Mouse (Mus musculus) neural tube, embryonic 13.5 days (tissue): ENCODE measurements around the gene Apbb2. TPM values are rescaled to one million over a fixed set of nuclear protein-coding genes. Genes with fewer than 3 reads are reported as not detected.

Experiments used
- ATAC-seq: fragments of 200-750 bp; cut with Nextera tagmentation; 2 replicates; pipeline ENCODE4 v1.8.0; 2017; ENCODE audit warnings: low read depth, mild to moderate bottlenecking, moderate TSS enrichment, moderate library complexity
- H3K27ac ChIP-seq: fragments of 300-500 bp; sonication (generic); replicated peaks from 2 replicates; pipeline ENCODE4 v1.5.1; 2015; ENCODE audit warnings: moderate library complexity, mild to moderate bottlenecking, inconsistent platforms
- H3K27me3 ChIP-seq: fragments of 300-500 bp; sonication (generic); 2 replicates; pipeline ENCODE4 v1.6.1; 2015; ENCODE audit warnings: mild to moderate bottlenecking, inconsistent platforms
- H3K36me3 ChIP-seq: fragments of 300-500 bp; sonication (generic); 2 replicates; pipeline ENCODE4 v1.6.1; 2015; ENCODE audit warnings: mild to moderate bottlenecking, inconsistent platforms
- H3K4me1 ChIP-seq: fragments of 300-500 bp; sonication (generic); replicated peaks from 2 replicates; pipeline ENCODE4 v1.6.1; 2015; ENCODE audit warnings: inconsistent platforms
- H3K4me2 ChIP-seq: fragments of 300-500 bp; sonication (generic); 2 replicates; pipeline ENCODE4 v1.6.1; 2015; ENCODE audit warnings: inconsistent platforms, mild to moderate bottlenecking, moderate library complexity
- H3K4me3 ChIP-seq: fragments of 300-500 bp; sonication (generic); 2 replicates; pipeline ENCODE4 v1.5.1; 2015; ENCODE audit warnings: mild to moderate bottlenecking, inconsistent platforms
- H3K9ac ChIP-seq: fragments of 300-500 bp; sonication (generic); 2 replicates; pipeline ENCODE4 v1.6.1; 2015; ENCODE audit warnings: moderate library complexity, mild to moderate bottlenecking, inconsistent platforms
- H3K9me3 ChIP-seq: fragments of 300-500 bp; sonication (generic); 2 replicates; pipeline ENCODE4 v1.6.1; 2016; ENCODE audit warnings: inconsistent platforms
- WGBS: fragments of 180-500 bp; shearing (Covaris S2); methylation state at CpG from one replicate; pipeline ENCODE4 v1.1.7; 2015; 5-methylcytosine and 5-hydroxymethylcytosine counted together
- polyA plus RNA-seq: library from polyadenylated mRNA; unstranded; fragments of >200 nt; fragmentation: Nextera tagmentation; extraction: Ambion mirVana; gene quantifications from 2 replicates; pipeline ENCODE4 v1.2.1, GENCODE M21; 2015

Gene Apbb2
- polyA plus RNA-seq, 1 experiment from 2014 or later, result 108 TPM

- WGBS, result 69% methylated on average over 6 of the region's 6 CpGs
- peaks cover 17% of the 10 kb centered on the region for H3K4me1 ChIP-seq
- H3K36me3 ChIP-seq, result peaks cover 4% of the 10 kb centered on the region; the same call in 1 of the 2 replicates
- no peaks in the 10 kb centered on the region for H3K27me3 ChIP-seq
- H3K9ac ChIP-seq, result no peak overlapping the region
- no peak overlapping the region for H3K4me3 ChIP-seq
- H3K27ac ChIP-seq, result peak overlapping the region; percentile 68
- 0 out of 2 replicates have a peak, but pooled peaks have one; percentile 19 for ATAC-seq
- no peaks in the 10 kb centered on the region for H3K9me3 ChIP-seq
- H3K4me2 ChIP-seq, result peak overlapping the region; percentile 15
These were observed 299.2 kb downstream of the Apbb2 start for GRCm38 (mm10) chr5:66319341-66319740.

- Histone ChIP-seq H3K4me3 (no peak overlapping the region), H3K36me3 (peaks cover 20% of the 10 kb centered on the region), H3K27ac (no peak overlapping the region), H3K9ac (no peak overlapping the region), H3K27me3 (no peaks in the 10 kb centered on the region), H3K4me1 (peaks cover 14% of the 10 kb centered on the region), H3K9me3 (no peaks in the 10 kb centered on the region), H3K4me2 (no peak overlapping the region)
- 91% methylated on average over 5 of the region's 5 CpGs for WGBS
- no peak for ATAC-seq
These were observed 302.8 kb downstream of the Apbb2 start for GRCm38 (mm10) chr5:66315791-66316190.

- H3K36me3 ChIP-seq, result peaks cover 57% of the 10 kb centered on the region
- no peak overlapping the region for H3K4me2 ChIP-seq
- H3K9me3 ChIP-seq, result no peaks in the 10 kb centered on the region
- H3K4me1 ChIP-seq, result 0 out of 2 replicates have a peak, but pooled peaks cover under 1% of the 10 kb centered on the region
- H3K9ac ChIP-seq, result no peak overlapping the region
- no peaks in the 10 kb centered on the region for H3K27me3 ChIP-seq
- ATAC-seq, result no peak
- H3K4me3 ChIP-seq, result no peak overlapping the region
- 87% methylated on average over 11 of the region's 11 CpGs for WGBS
- no peak overlapping the region for H3K27ac ChIP-seq
These were observed 307.8 kb downstream of the Apbb2 start for GRCm38 (mm10) chr5:66310806-66311205.

- Histone ChIP-seq H3K36me3 (peaks cover 62% of the 10 kb centered on the region), H3K27me3 (no peaks in the 10 kb centered on the region)
- WGBS, result 65% methylated on average over 9 of the region's 9 CpGs
These were observed 308.3 kb downstream of the Apbb2 start for GRCm38 (mm10) chr5:66310328-66310727.

GRCm38 (mm10) chr5:66305511-66305910 lies 313.1 kb downstream of the Apbb2 start:
- ATAC-seq, result no peak
- H3K27ac ChIP-seq, result peak overlapping the region; percentile 52; the same call in 1 of the 2 replicates
- no peaks in the 10 kb centered on the region for H3K9me3 ChIP-seq
- H3K4me1 ChIP-seq, result peaks cover 11% of the 10 kb centered on the region; the same call in 1 of the 2 replicates
- H3K36me3 ChIP-seq, result peaks cover 71% of the 10 kb centered on the region
- H3K4me3 ChIP-seq, result no peak overlapping the region
- WGBS, result 72% methylated on average over 8 of the region's 8 CpGs
- H3K9ac ChIP-seq, result no peak overlapping the region
- H3K4me2 ChIP-seq, result no peak overlapping the region
- no peaks in the 10 kb centered on the region for H3K27me3 ChIP-seq

More at GRCm38 (mm10) chr5:66310328-66310727, 308.3 kb downstream of the Apbb2 start:
- Histone ChIP-seq H3K4me3 (no peak overlapping the region), H3K9ac (no peak overlapping the region), H3K9me3 (no peaks in the 10 kb centered on the region), H3K4me1 (0 out of 2 replicates have a peak, but pooled peaks cover 4% of the 10 kb centered on the region), H3K4me2 (no peak overlapping the region), H3K27ac (no peak overlapping the region)
- ATAC-seq, result no peak

GRCm38 (mm10) chr5:66304300-66305067 lies 314.1 kb downstream of the Apbb2 start:
- H3K4me3 ChIP-seq, result no peak overlapping the region
- H3K36me3 ChIP-seq, result peaks cover 66% of the 10 kb centered on the region
- 64% methylated on average over 11 of the region's 11 CpGs for WGBS
- H3K9me3 ChIP-seq, result no peaks in the 10 kb centered on the region
- H3K9ac ChIP-seq, result no peak overlapping the region
- no peak overlapping the region for H3K4me2 ChIP-seq
- H3K27me3 ChIP-seq, result no peaks in the 10 kb centered on the region
- peak overlapping the region; percentile 52; the same call in 1 of the 2 replicates for H3K27ac ChIP-seq
- peak; percentile 42; the same call in 1 of the 2 replicates for ATAC-seq
- H3K4me1 ChIP-seq, result peaks cover 11% of the 10 kb centered on the region; the same call in 1 of the 2 replicates

- no peak for ATAC-seq
- WGBS, result 92% methylated on average over 2 of the region's 2 CpGs
These were observed 315.7 kb downstream of the Apbb2 start for GRCm38 (mm10) chr5:66302873-66303272.

GRCm38 (mm10) chr5:66302085-66302815 lies 316.3 kb downstream of the Apbb2 start:
- no peaks in the 10 kb centered on the region for H3K9me3 ChIP-seq
- H3K27ac ChIP-seq, result no peak overlapping the region
- no peak overlapping the region for H3K4me2 ChIP-seq
- no peak for ATAC-seq
- H3K4me1 ChIP-seq, result peaks cover 11% of the 10 kb centered on the region; the same call in 1 of the 2 replicates
- no peak overlapping the region for H3K9ac ChIP-seq
- H3K4me3 ChIP-seq, result no peak overlapping the region
- 92% methylated on average over 21 of the region's 21 CpGs for WGBS
- H3K36me3 ChIP-seq, result peaks cover 56% of the 10 kb centered on the region
- H3K27me3 ChIP-seq, result no peaks in the 10 kb centered on the region

More at GRCm38 (mm10) chr5:66302873-66303272, 315.7 kb downstream of the Apbb2 start:
- Histone ChIP-seq H3K4me2 (no peak overlapping the region), H3K9me3 (no peaks in the 10 kb centered on the region), H3K27ac (no peak overlapping the region), H3K36me3 (peaks cover 58% of the 10 kb centered on the region), H3K27me3 (no peaks in the 10 kb centered on the region), H3K9ac (no peak overlapping the region), H3K4me1 (peaks cover 11% of the 10 kb centered on the region; the same call in 1 of the 2 replicates), H3K4me3 (no peak overlapping the region)

GRCm38 (mm10) chr5:66300576-66300975 lies 318.0 kb downstream of the Apbb2 start:
- H3K9ac ChIP-seq, result no peak overlapping the region
- H3K4me1 ChIP-seq, result peaks cover 9% of the 10 kb centered on the region; the same call in 1 of the 2 replicates
- no peaks in the 10 kb centered on the region for H3K27me3 ChIP-seq
- ATAC-seq, result no peak
- no peak overlapping the region for H3K4me2 ChIP-seq
- H3K9me3 ChIP-seq, result no peaks in the 10 kb centered on the region
- 93% methylated on average over 13 of the region's 13 CpGs for WGBS
- H3K36me3 ChIP-seq, result peaks cover 46% of the 10 kb centered on the region
- H3K4me3 ChIP-seq, result no peak overlapping the region
- H3K27ac ChIP-seq, result no peak overlapping the region

- no peak for ATAC-seq
- Histone ChIP-seq H3K9ac (no peak overlapping the region), H3K4me2 (no peak overlapping the region), H3K36me3 (peaks cover 43% of the 10 kb centered on the region), H3K27ac (no peak overlapping the region), H3K27me3 (no peaks in the 10 kb centered on the region), H3K4me1 (no peaks in the 10 kb centered on the region), H3K4me3 (no peak overlapping the region), H3K9me3 (no peaks in the 10 kb centered on the region)
- 93% methylated on average over 6 of the region's 6 CpGs for WGBS
These were observed 319.7 kb downstream of the Apbb2 start for GRCm38 (mm10) chr5:66298856-66299255.

GRCm38 (mm10) chr5:66296116-66296515 lies 322.5 kb downstream of the Apbb2 start:
- Histone ChIP-seq H3K9me3 (no peaks in the 10 kb centered on the region), H3K4me2 (no peak overlapping the region), H3K36me3 (peaks cover 20% of the 10 kb centered on the region), H3K9ac (no peak overlapping the region), H3K27ac (no peak overlapping the region), H3K4me3 (no peak overlapping the region), H3K27me3 (no peaks in the 10 kb centered on the region), H3K4me1 (no peaks in the 10 kb centered on the region)
- no peak for ATAC-seq
- WGBS, result 97% methylated on average over 5 of the region's 5 CpGs

GRCm38 (mm10) chr5:66294952-66295351 lies 323.6 kb downstream of the Apbb2 start:
- H3K27me3 ChIP-seq, result no peaks in the 10 kb centered on the region
- H3K27ac ChIP-seq, result no peak overlapping the region
- no peak overlapping the region for H3K9ac ChIP-seq
- H3K36me3 ChIP-seq, result peaks cover 12% of the 10 kb centered on the region
- H3K4me3 ChIP-seq, result no peak overlapping the region
- WGBS, result 93% methylated on average over 4 of the region's 4 CpGs
- H3K9me3 ChIP-seq, result no peaks in the 10 kb centered on the region
- no peak for ATAC-seq
- H3K4me1 ChIP-seq, result no peaks in the 10 kb centered on the region
- H3K4me2 ChIP-seq, result no peak overlapping the region
